11 mouse cellular contexts compared by ENCODE assay signal in genomic region chr5:114978473-114978872, GRCm38 (mm10). TPM values are rescaled to one million over a fixed set of nuclear protein-coding genes. Genes with fewer than 3 reads are reported as not detected.
DNase-seq lines count a peak whose midpoint lies in the region.
"Had no signal": no experiment of that assay in that cellular context is flagged by ENCODE, and none has a peak within 500 bp of the region (broad histone marks: within the 10 kb centered on the region; RNA-seq: fewer than 3 reads in every experiment).

No protein-coding gene starts in this region.

- DNase-seq in adrenal gland, postnatal 25 days: peak; percentile 20
- no peak for DNase-seq in adrenal gland, adult 18-20 months (ENCODE audit: low spot score in 2 of 2)
- peak; percentile 35 for DNase-seq in left cerebral cortex, postnatal 4 days
- no peak for DNase-seq in left cerebral cortex, postnatal 10 days (ENCODE audit: extremely low spot score in 1 of 2, low spot score in 2 of 2)
- peak; percentile 50 for DNase-seq in adipocyte (ENCODE audit: low spot score)
- DNase-seq in kidney, adult 9 months: peak; percentile 60
- no peak for DNase-seq in gastrocnemius, postnatal 10 days
- DNase-seq in c-Kit-positive CD71-positive TER-119-positive erythroid progenitor cells, embryonic 14.5 days (ENCODE audit: low spot score): no peak

- intact Hi-C loops in left cerebral cortex, postnatal 4 days (cut with DNase I): loop anchor here (2.0 kb wide), 1 partner anchor 104 kb away; no protein-coding TSS in a partner anchor
- intact Hi-C loops in left cerebral cortex, postnatal 10 days (cut with DNase I): loop anchor here (5.0 kb wide), 1 partner anchor 259 kb away; the partner anchor contains the start of gene Pop5

RNA-seq across cellular contexts. Expression of gene Hnf1a, which starts 7.6 kb away (rescaled TPM):
- total RNA-seq in adrenal gland, postnatal 25 days (2021): 0.29 TPM in 1 of 2 replicates, not detected in the other
- total RNA-seq in adrenal gland, adult 18-20 months (2021): not detected
- not detected for total RNA-seq in left cerebral cortex, postnatal 4 days (2021)
- total RNA-seq in left cerebral cortex, postnatal 10 days (2021): not detected
- total RNA-seq in gastrocnemius, postnatal 10 days (2021): not detected
- total RNA-seq: gastrocnemius, postnatal 36 days; layer of hippocampus, postnatal 36 days; neutrophil, adult 5-6 weeks had no signal

RNA-seq across cellular contexts. Expression of gene Sppl3, which starts 32.5 kb away (rescaled TPM):
- 52.2 and 59.0 TPM in 2 replicates for total RNA-seq in adrenal gland, postnatal 25 days (2021)
- total RNA-seq in adrenal gland, adult 18-20 months (2021): 10 to 100 TPM; 40.0 to 44.0 TPM
- 100 to 1,000 TPM; 114 to 125 TPM for total RNA-seq in left cerebral cortex, postnatal 4 days (2021)
- total RNA-seq in left cerebral cortex, postnatal 10 days (2021): 100 to 1,000 TPM; 112 to 115 TPM
- 10 to 100 TPM; 39.9 to 44.5 TPM for total RNA-seq in gastrocnemius, postnatal 10 days (2021)

RNA-seq across cellular contexts. Expression of gene 2210016L21Rik, which starts 36.5 kb away (rescaled TPM):
- total RNA-seq in adrenal gland, postnatal 25 days (2021): 34.0 and 46.2 TPM in 2 replicates
- total RNA-seq in adrenal gland, adult 18-20 months (2021): 10 to 100 TPM; 36.7 to 39.0 TPM
- 100 to 1,000 TPM; 141 to 152 TPM for total RNA-seq in left cerebral cortex, postnatal 4 days (2021)
- total RNA-seq in left cerebral cortex, postnatal 10 days (2021): 100 to 1,000 TPM; 203 to 206 TPM
- 10 to 100 TPM; 31.0 to 32.1 TPM for total RNA-seq in gastrocnemius, postnatal 10 days (2021)

RNA-seq across cellular contexts. Expression of gene Oasl1, which starts 55.4 kb away (rescaled TPM):
- total RNA-seq in adrenal gland, postnatal 25 days (2021): 1.3 and 1.8 TPM in 2 replicates
- total RNA-seq in adrenal gland, adult 18-20 months (2021): 1 to 10 TPM in 1 of 2 experiments, under 1 TPM in 1; 0.74 to 1.2 TPM
- total RNA-seq in left cerebral cortex, postnatal 4 days (2021): not detected
- not detected for total RNA-seq in left cerebral cortex, postnatal 10 days (2021)
- not detected for total RNA-seq in gastrocnemius, postnatal 10 days (2021)
- total RNA-seq: layer of hippocampus, postnatal 36 days had no signal

Comparison
In these comparisons a context has a peak if more than half of its experiments do, and no peak if none do; other contexts are left out.
1. DNase-seq: peak in adrenal gland, postnatal 25 days (single experiment), left cerebral cortex, postnatal 4 days (single experiment), adipocyte (single experiment) and kidney, adult 9 months (single experiment); none in adrenal gland, adult 18-20 months (0 of 2), left cerebral cortex, postnatal 10 days (0 of 2), gastrocnemius, postnatal 10 days (single experiment) and c-Kit-positive CD71-positive TER-119-positive erythroid progenitor cells, embryonic 14.5 days (single experiment).